In genomic region chr9:102723241-102723709, GRCm38 (mm10) we compare ENCODE assay signal across 8 mouse cellular contexts. TPM values are rescaled to one million over a fixed set of nuclear protein-coding genes. Genes with fewer than 3 reads are reported as not detected.
DNase-seq lines count a peak whose midpoint lies in the region; ATAC-seq and TF ChIP-seq lines count a peak whose summit lies in the region.

No protein-coding gene starts in this region.

- no peak for TF ChIP-seq CTCF in cortical plate, adult 2 months (IDR thresholded peaks at IDR 0.05; ENCODE audit: extremely low read depth, insufficient read depth, low read length)

- peaks cover 4% of the 10 kb centered on the region; the same call in 1 of the 2 replicates for H3K4me1 ChIP-seq in cortical plate, adult 2 months (ENCODE audit: control insufficient read depth, insufficient read depth, low read length)
- peaks cover 79% of the 10 kb centered on the region for H3K4me1 ChIP-seq in hindbrain, embryonic 15.5 days (replicated peaks)
- H3K4me1 ChIP-seq in midbrain, embryonic 11.5 days (ENCODE audit: control insufficient read depth, insufficient read depth, low read length) = peaks cover 72% of the 10 kb centered on the region

- no peaks in the 10 kb centered on the region for H3K27me3 ChIP-seq in hindbrain, embryonic 15.5 days
- H3K27me3 ChIP-seq in midbrain, embryonic 11.5 days (ENCODE audit: control insufficient read depth, insufficient read depth, low read length) = no peaks in the 10 kb centered on the region

- H3K4me2 ChIP-seq in hindbrain, embryonic 15.5 days = peak overlapping the region; percentile 78
- H3K4me2 ChIP-seq in midbrain, embryonic 11.5 days = peak overlapping the region; percentile 83; the same call in 1 of the 2 replicates

- peak overlapping the region; percentile 94 for H3K27ac ChIP-seq in cortical plate, adult 2 months (ENCODE audit: insufficient read depth, low read length)
- peak overlapping the region; percentile 64 for H3K27ac ChIP-seq in hindbrain, embryonic 15.5 days (replicated peaks)
- peak overlapping the region; percentile 52 for H3K27ac ChIP-seq in midbrain, embryonic 11.5 days (ENCODE audit: low read depth, low read length)

- no peak overlapping the region for H3K4me3 ChIP-seq in cortical plate, adult 2 months (ENCODE audit: insufficient read depth, low read length)
- H3K4me3 ChIP-seq in hindbrain, embryonic 15.5 days = no peak overlapping the region
- H3K4me3 ChIP-seq in midbrain, embryonic 11.5 days (ENCODE audit: low read depth, low read length) = no peak overlapping the region

- no peaks in the 10 kb centered on the region for H3K9me3 ChIP-seq in hindbrain, embryonic 15.5 days
- no peaks in the 10 kb centered on the region for H3K9me3 ChIP-seq in midbrain, embryonic 11.5 days (ENCODE audit: control insufficient read depth, low read length)

- H3K9ac ChIP-seq in hindbrain, embryonic 15.5 days = peak overlapping the region; percentile 96; the same call in 1 of the 2 replicates
- no peak overlapping the region for H3K9ac ChIP-seq in midbrain, embryonic 11.5 days (ENCODE audit: low read length)

- no peak for ATAC-seq in hindbrain, embryonic 15.5 days (ENCODE audit: low FRiP score, low read depth)
- no peak for ATAC-seq in midbrain, embryonic 11.5 days (ENCODE audit: low FRiP score)

- WGBS in hindbrain, embryonic 15.5 days = 76% methylated on average over 12 of the region's 12 CpGs
- 85% methylated on average over 12 of the region's 12 CpGs for WGBS in midbrain, embryonic 11.5 days

- no peak for TF ChIP-seq POLR2A in cortical plate, adult 2 months (IDR thresholded peaks at IDR 0.05; ENCODE audit: extremely low read depth, insufficient read depth, low read length)

- DNase-seq in embryo, embryonic 11 days = peak; percentile 15
- DNase-seq in embryo, embryonic 10.5 days (ENCODE audit: low spot score) = no peak
- DNase-seq in midbrain, embryonic 11.5 days (ENCODE audit: low spot score, missing footprints) = peak; percentile 85
- DNase-seq in testis, postnatal 14 days (ENCODE audit: low spot score) = no peak
- no peak for DNase-seq in layer of hippocampus, postnatal 10 days (ENCODE audit: low spot score in 2 of 2)
- DNase-seq in ovary, postnatal 10 days (ENCODE audit: low spot score) = no peak

- peaks cover 47% of the 10 kb centered on the region for H3K36me3 ChIP-seq in hindbrain, embryonic 15.5 days
- H3K36me3 ChIP-seq in midbrain, embryonic 11.5 days (ENCODE audit: control insufficient read depth, insufficient read depth, low read length) = peaks cover 48% of the 10 kb centered on the region

RNA-seq across cellular contexts. Expression of gene Amotl2, which starts 6.8 kb away (rescaled TPM):
- 13.3 and 16.1 TPM in 2 replicates for polyA plus RNA-seq in cortical plate, adult 2 months (2012; rRNA removed)
- 66.0 and 71.3 TPM in 2 replicates for polyA plus RNA-seq in hindbrain, embryonic 15.5 days (2015; fragmentation: Nextera tagmentation; extraction: Ambion mirVana)
- 47.0 and 58.0 TPM in 2 replicates for polyA plus RNA-seq in midbrain, embryonic 11.5 days (2014; fragmentation: Nextera tagmentation; extraction: Ambion mirVana)
- 10 to 100 TPM; 18.3 to 20.7 TPM for total RNA-seq in layer of hippocampus, postnatal 10 days (2021)

Comparison
In these comparisons a context has a peak if more than half of its experiments do, and no peak if none do; other contexts are left out.
1. DNase-seq: peak in embryo, embryonic 11 days (single experiment) and midbrain, embryonic 11.5 days (single experiment); none in embryo, embryonic 10.5 days (single experiment), testis, postnatal 14 days (single experiment), layer of hippocampus, postnatal 10 days (0 of 2) and ovary, postnatal 10 days (single experiment).
2. Peak in every context shown above with its lines, with median percentiles within 50 percentile points of each other: H3K27ac ChIP-seq.